Mouse (Mus musculus) C2C12 (cell line): ENCODE data around the gene Olfr875. TPM values are rescaled to one million over a fixed set of nuclear protein-coding genes. Genes with fewer than 3 reads are reported as not detected.

ENCODE experiments used
- H3K27me3 ChIP-seq: one replicate; pipeline ENCODE4 v1.6.1; 2011; ENCODE audit not compliant: control insufficient read depth, insufficient read depth, insufficient read length
- H3K36me3 ChIP-seq: one replicate; pipeline ENCODE4 v1.6.1; 2011; ENCODE audit not compliant: control insufficient read depth, insufficient read depth
- H3K4me3 ChIP-seq: one replicate; pipeline ENCODE4 v1.5.1; 2011; ENCODE audit warnings: mild to moderate bottlenecking, control low read depth; ENCODE audit not compliant: poor library complexity, insufficient read depth, severe bottlenecking
- H3K79me2 ChIP-seq: one replicate; pipeline ENCODE4 v1.6.1; 2011; ENCODE audit not compliant: control insufficient read depth, insufficient read depth
- H3K79me3 ChIP-seq: one replicate; pipeline ENCODE4 v1.6.1; 2011; ENCODE audit warnings: low read depth, control low read depth
- H3ac ChIP-seq: one replicate; pipeline ENCODE3; 2011; ENCODE audit warnings: low read depth; ENCODE audit not compliant: control insufficient read depth, insufficient read length
- CEBPB ChIP-seq: IDR thresholded peaks from one replicate; pipeline ENCODE4 v1.6.1; 2011; ENCODE audit warnings: low read depth, mild to moderate bottlenecking, control low read depth, moderate library complexity
- CTCF ChIP-seq: IDR thresholded peaks from one replicate; pipeline ENCODE4 v1.5.1; 2011; ENCODE audit not compliant: control insufficient read depth, insufficient read depth, insufficient read length
- FOSL1 ChIP-seq: IDR thresholded peaks from one replicate; pipeline ENCODE4 v1.8.0; 2011; ENCODE audit warnings: mild to moderate bottlenecking, low read length; ENCODE audit not compliant: poor library complexity, insufficient read depth, severe bottlenecking
- MAX ChIP-seq: IDR thresholded peaks from one replicate; pipeline ENCODE4 v1.6.1; 2011; ENCODE audit warnings: mild to moderate bottlenecking, control low read depth
- MYOD1 ChIP-seq: IDR thresholded peaks from one replicate; pipeline ENCODE4 v1.6.1; 2011; ENCODE audit warnings: low read depth; ENCODE audit not compliant: control insufficient read depth, insufficient read length
- MYOG ChIP-seq: IDR thresholded peaks from one replicate; pipeline ENCODE4 v1.6.1; 2011; ENCODE audit not compliant: control insufficient read depth, insufficient read length; ENCODE audit errors: extremely low read depth
- USF1 ChIP-seq: IDR thresholded peaks from one replicate; pipeline ENCODE4 v1.6.1; 2011; ENCODE audit warnings: low read depth, mild to moderate bottlenecking, control low read depth, moderate library complexity
- polyA plus RNA-seq: library from polyadenylated mRNA; unstranded; fragments of >200 nt; fragmentation: generic; extraction: Trizol; gene quantifications from one replicate; pipeline ENCODE4 v1.2.1, GENCODE M21; 2012; ENCODE audit warnings: missing spikeins

The Olfr875 gene
- polyA plus RNA-seq, 1 experiment, result not detected

GRCm38 (mm10) chr9:37814696-37815095 is 43.0 kb downstream of the Olfr875 start:
- H3K36me3 ChIP-seq, result no peaks in the 10 kb centered on the region
- no peaks in the 10 kb centered on the region for H3K27me3 ChIP-seq
- H3K79me3 ChIP-seq, result no peaks in the 10 kb centered on the region
- no peak overlapping the region for H3ac ChIP-seq
- no peak overlapping the region for H3K4me3 ChIP-seq
- TF ChIP-seq CEBPB (no peak), FOSL1 (no peak), CTCF (no peak), USF1 (no peak), MAX (no peak), MYOG (no peak), MYOD1 (no peak)
- no peaks in the 10 kb centered on the region for H3K79me2 ChIP-seq

Other genes starting within 250 kb of the Olfr875 start
- 0.06 TPM for gene Esam, start 243.8 kb upstream of the Olfr875 start, polyA plus RNA-seq
- 0.18 TPM for gene Vsig2, start 232.6 kb upstream of the Olfr875 start, polyA plus RNA-seq
- 2.6 TPM for gene Nrgn, start 219.0 kb upstream of the Olfr875 start, polyA plus RNA-seq
- gene Siae, start 216.2 kb upstream of the Olfr875 start, polyA plus RNA-seq, result 0.51 TPM
- gene Spa17, start 158.1 kb upstream of the Olfr875 start, polyA plus RNA-seq, result 1.2 TPM
- 89.7 TPM for gene Tbrg1, start 114.5 kb upstream of the Olfr875 start, polyA plus RNA-seq
- gene Panx3, start 102.6 kb upstream of the Olfr875 start, polyA plus RNA-seq, result not detected
- not detected for gene Olfr160, start 55.6 kb upstream of the Olfr875 start, polyA plus RNA-seq
- gene Olfr874, start 26.8 kb upstream of the Olfr875 start, polyA plus RNA-seq, result not detected
- gene Olfr876, start 31.2 kb downstream of the Olfr875 start, polyA plus RNA-seq, result not detected
- not detected for gene Olfr877, start 82.4 kb downstream of the Olfr875 start, polyA plus RNA-seq
- not detected for gene Olfr145, start 124.9 kb downstream of the Olfr875 start, polyA plus RNA-seq
- not detected for gene Olfr878, start 146.0 kb downstream of the Olfr875 start, polyA plus RNA-seq
- gene Olfr881, start 220.0 kb downstream of the Olfr875 start, polyA plus RNA-seq, result not detected